14 mouse cellular contexts compared by ENCODE assay signal in the genomic region with DNA sequence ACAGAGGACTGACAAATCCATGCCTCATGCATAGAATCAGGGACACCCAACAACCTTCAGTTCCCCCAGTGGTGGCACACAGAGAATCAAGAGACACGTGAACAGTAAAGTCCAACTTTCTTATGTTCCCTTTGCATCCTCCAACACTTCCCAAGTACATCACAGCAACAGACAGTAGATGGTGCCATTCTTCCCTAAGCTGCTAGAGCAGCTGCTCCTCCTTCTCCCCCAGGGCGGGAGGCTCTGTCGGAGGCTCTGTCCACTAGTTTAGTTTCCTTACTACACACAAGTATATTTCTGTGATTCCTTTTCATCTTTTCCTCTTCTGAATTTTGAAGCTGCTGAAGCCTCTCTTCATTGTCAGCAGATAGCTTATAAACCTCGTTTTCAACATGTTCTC.
DNase-seq lines count a peak whose midpoint lies in the region; ATAC-seq and TF ChIP-seq lines count a peak whose summit lies in the region.
"Had no signal": no experiment of that assay in that cellular context is flagged by ENCODE, and none has a peak within 500 bp of the region (broad histone marks: within the 10 kb centered on the region; RNA-seq: fewer than 3 reads in every experiment).

No protein-coding gene starts in this region.

- H3K4me1 ChIP-seq in forebrain, embryonic 16.5 days (replicated peaks; ENCODE audit: control insufficient read depth, insufficient read depth, low read length), result 0 out of 2 replicates have a peak, but pooled peaks cover 2% of the 10 kb centered on the region
- no peaks in the 10 kb centered on the region for H3K4me1 ChIP-seq in forebrain, embryonic 12.5 days
- H3K4me1 ChIP-seq in embryonic facial prominence, embryonic 11.5 days (ENCODE audit: control insufficient read depth, insufficient read depth, low read length), result no peaks in the 10 kb centered on the region
- no peaks in the 10 kb centered on the region for H3K4me1 ChIP-seq in kidney, embryonic 15.5 days
- H3K4me1 ChIP-seq: heart, embryonic 13.5 days; neural tube, embryonic 13.5 days had no signal

- 21% methylated on average over 4 of the region's 4 CpGs for WGBS in forebrain, embryonic 16.5 days
- 34% methylated on average over 4 of the region's 4 CpGs for WGBS in forebrain, embryonic 12.5 days
- WGBS in embryonic facial prominence, embryonic 11.5 days, result 33% methylated on average over 4 of the region's 4 CpGs
- WGBS in kidney, embryonic 15.5 days, result 39% methylated on average over 4 of the region's 4 CpGs

- H3K4me3 ChIP-seq in forebrain, embryonic 16.5 days (replicated peaks; ENCODE audit: low read length), result no peak overlapping the region
- no peak overlapping the region for H3K4me3 ChIP-seq in forebrain, embryonic 12.5 days (replicated peaks)
- no peak overlapping the region for H3K4me3 ChIP-seq in layer of hippocampus, adult 2 months
- no peak overlapping the region for H3K4me3 ChIP-seq in embryonic facial prominence, embryonic 11.5 days (ENCODE audit: low read depth, low read length)
- no peak overlapping the region for H3K4me3 ChIP-seq in kidney, embryonic 15.5 days (replicated peaks)
- H3K4me3 ChIP-seq: erythroblast, embryonic 14.5 days; heart, embryonic 13.5 days; neural tube, embryonic 13.5 days had no signal

- H3K27me3 ChIP-seq in forebrain, embryonic 16.5 days (replicated peaks; ENCODE audit: control insufficient read depth, insufficient read depth, low read length), result no peaks in the 10 kb centered on the region
- no peaks in the 10 kb centered on the region for H3K27me3 ChIP-seq in forebrain, embryonic 12.5 days
- H3K27me3 ChIP-seq in embryonic facial prominence, embryonic 11.5 days (ENCODE audit: control insufficient read depth, insufficient read depth, low read length), result no peaks in the 10 kb centered on the region
- no peaks in the 10 kb centered on the region for H3K27me3 ChIP-seq in kidney, embryonic 15.5 days
- H3K27me3 ChIP-seq: heart, embryonic 13.5 days; neural tube, embryonic 13.5 days had no signal

- peak; percentile 61 for TF ChIP-seq CTCF in layer of hippocampus, adult 2 months (conservative IDR thresholded peaks at IDR 0.05)

- H3K27ac ChIP-seq in forebrain, embryonic 16.5 days (ENCODE audit: low read length), result no peak overlapping the region
- no peak overlapping the region for H3K27ac ChIP-seq in forebrain, embryonic 12.5 days
- H3K27ac ChIP-seq in layer of hippocampus, adult 2 months, result no peak overlapping the region
- H3K27ac ChIP-seq in embryonic facial prominence, embryonic 11.5 days (replicated peaks; ENCODE audit: low read depth, low read length), result no peak overlapping the region
- H3K27ac ChIP-seq in kidney, embryonic 15.5 days, result no peak overlapping the region
- H3K27ac ChIP-seq: heart, embryonic 13.5 days; neural tube, embryonic 13.5 days had no signal

- no peak overlapping the region for H3K9ac ChIP-seq in forebrain, embryonic 16.5 days (replicated peaks; ENCODE audit: low read depth, low read length)
- no peak overlapping the region for H3K9ac ChIP-seq in forebrain, embryonic 12.5 days
- H3K9ac ChIP-seq in embryonic facial prominence, embryonic 11.5 days (replicated peaks; ENCODE audit: low read length), result no peak overlapping the region
- H3K9ac ChIP-seq in kidney, embryonic 15.5 days, result no peak overlapping the region
- H3K9ac ChIP-seq: heart, embryonic 13.5 days; neural tube, embryonic 13.5 days had no signal

- no peaks in the 10 kb centered on the region for H3K36me3 ChIP-seq in forebrain, embryonic 16.5 days (ENCODE audit: control insufficient read depth, insufficient read depth)
- H3K36me3 ChIP-seq in forebrain, embryonic 12.5 days (replicated peaks), result no peaks in the 10 kb centered on the region
- H3K36me3 ChIP-seq in embryonic facial prominence, embryonic 11.5 days (replicated peaks; ENCODE audit: control insufficient read depth, insufficient read depth, low read depth, low read length), result no peaks in the 10 kb centered on the region
- no peaks in the 10 kb centered on the region for H3K36me3 ChIP-seq in kidney, embryonic 15.5 days
- H3K36me3 ChIP-seq: heart, embryonic 13.5 days; neural tube, embryonic 13.5 days had no signal

- 0 out of 2 replicates have a peak, but pooled peaks have one; percentile 49 for ATAC-seq in forebrain, embryonic 16.5 days
- no peak for ATAC-seq in forebrain, embryonic 12.5 days (ENCODE audit: low FRiP score)
- ATAC-seq in embryonic facial prominence, embryonic 11.5 days (replicated peaks; ENCODE audit: insufficient number of reproducible peaks, low FRiP score, low TSS enrichment, low read depth), result no peak
- no peak for ATAC-seq in kidney, embryonic 15.5 days (replicated peaks; ENCODE audit: low FRiP score)
- ATAC-seq: lung, postnatal 0 days had no signal

- no peak overlapping the region for H3K4me2 ChIP-seq in forebrain, embryonic 16.5 days (ENCODE audit: low read length)
- no peak overlapping the region for H3K4me2 ChIP-seq in forebrain, embryonic 12.5 days
- H3K4me2 ChIP-seq in embryonic facial prominence, embryonic 11.5 days (ENCODE audit: low read depth, low read length), result no peak overlapping the region
- H3K4me2 ChIP-seq in kidney, embryonic 15.5 days, result no peak overlapping the region
- H3K4me2 ChIP-seq: heart, embryonic 13.5 days; neural tube, embryonic 13.5 days had no signal

- no peak for DNase-seq in layer of hippocampus, adult 2 months (ENCODE audit: low spot score in 2 of 2)
- no peak for DNase-seq in layer of hippocampus, adult 8-10 months (ENCODE audit: low spot score in 2 of 2)
- peak; percentile 48 for DNase-seq in NIH3T3 (ENCODE audit: low read depth)
- peak; percentile 23 for DNase-seq in embryonic facial prominence, embryonic 11.5 days (ENCODE audit: low spot score)
- DNase-seq in ovary, postnatal 10 days (ENCODE audit: low spot score), result no peak
- DNase-seq: liver; thymus, postnatal 14 days had no signal

- no peaks in the 10 kb centered on the region for H3K9me3 ChIP-seq in forebrain, embryonic 16.5 days (ENCODE audit: control insufficient read depth, low read length)
- no peaks in the 10 kb centered on the region for H3K9me3 ChIP-seq in forebrain, embryonic 12.5 days
- H3K9me3 ChIP-seq in embryonic facial prominence, embryonic 11.5 days (replicated peaks; ENCODE audit: control insufficient read depth, low read length), result no peaks in the 10 kb centered on the region
- H3K9me3 ChIP-seq in kidney, embryonic 15.5 days (replicated peaks), result no peaks in the 10 kb centered on the region
- H3K9me3 ChIP-seq: heart, embryonic 13.5 days; neural tube, embryonic 13.5 days had no signal

Comparison
In these comparisons a context has a peak if more than half of its experiments do, and no peak if none do; other contexts are left out.
1. DNase-seq: peak in NIH3T3 (single experiment) and embryonic facial prominence, embryonic 11.5 days (single experiment); none in layer of hippocampus, adult 2 months (0 of 2), layer of hippocampus, adult 8-10 months (0 of 2) and ovary, postnatal 10 days (single experiment).